Mouse (Mus musculus) bone marrow, adult 2 months (tissue): ENCODE data around the gene Rpl35a.

Experiments
- CTCF ChIP-seq: fragments of 200-500 bp; IDR thresholded peaks from 2 replicates; pipeline ENCODE4 v1.5.1; 2011; ENCODE audit warnings: low read length, control low read depth; ENCODE audit not compliant: control insufficient read depth, insufficient read depth
- POLR2A ChIP-seq: fragments of 200-500 bp; IDR thresholded peaks from 2 replicates; pipeline ENCODE4 v1.6.1; 2011; ENCODE audit warnings: low read depth, mild to moderate bottlenecking, control low read depth, low read length, borderline replicate concordance; ENCODE audit not compliant: control insufficient read depth

DNA sequence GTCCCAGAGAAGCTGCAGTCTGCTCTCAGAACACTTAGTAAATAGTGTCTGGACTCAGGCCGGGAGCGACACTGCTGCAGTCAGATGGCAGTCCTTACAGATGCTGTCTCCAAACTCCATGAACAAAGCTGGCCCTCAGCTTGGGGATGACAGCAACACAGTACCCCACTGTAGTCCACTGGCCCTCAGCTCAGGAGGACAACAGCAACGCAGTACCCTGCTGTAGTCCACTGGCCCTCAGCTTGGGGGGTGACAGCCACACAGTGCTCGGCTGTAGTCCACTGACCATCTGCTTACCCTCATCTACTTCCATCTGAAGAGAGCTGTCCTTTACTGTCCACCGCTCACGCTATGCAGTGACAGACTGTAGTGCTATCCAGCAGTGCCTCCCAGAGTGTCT lies 46.1 kb upstream of the Rpl35a start:
- TF ChIP-seq POLR2A, result no peak
- no peak for TF ChIP-seq CTCF
